Mouse (Mus musculus) liver, postnatal 0 days (tissue): ENCODE results near the gene Btnl4.

Experiments used
- CTCF ChIP-seq: sonication (generic); IDR thresholded peaks from 2 replicates; pipeline ENCODE4 v1.5.1; 2016; ENCODE audit warnings: antibody characterized with exemption, low read depth
- EP300 ChIP-seq: IDR thresholded peaks from 2 replicates; pipeline ENCODE4 v1.6.1; 2016; ENCODE audit warnings: antibody characterized with exemption, low read depth, mild to moderate bottlenecking

DNA sequence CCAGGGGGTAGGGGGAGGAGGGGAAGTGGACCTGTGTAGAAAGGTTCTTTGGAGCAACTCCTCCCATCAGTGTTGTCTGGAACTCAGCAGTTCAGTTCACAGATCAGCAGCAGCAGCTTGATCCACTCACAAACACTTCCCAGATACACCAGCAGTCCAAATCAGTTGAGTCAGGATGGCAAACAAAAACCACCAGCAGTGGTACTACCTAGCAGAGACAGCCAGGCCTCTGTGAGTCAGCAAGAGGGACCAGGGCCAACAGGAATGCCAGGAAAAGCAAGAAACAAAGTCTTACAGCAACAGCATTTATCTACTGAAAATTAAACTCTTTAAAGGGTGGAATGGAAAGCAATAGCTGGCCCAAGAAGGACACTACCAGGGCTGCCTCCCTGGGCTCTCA lies 49.5 kb downstream of the Btnl4 start:
- TF ChIP-seq CTCF (no peak), EP300 (no peak)
